Mouse (Mus musculus) G1E-ER4 (cell line): ENCODE data around the gene Chd5. TPM values are rescaled to one million over a fixed set of nuclear protein-coding genes. Genes with fewer than 3 reads are reported as not detected.

Experiments
- GATA1 ChIP-seq: IDR thresholded peaks from one replicate; pipeline ENCODE4 v1.8.0; 2012; ENCODE audit warnings: low read length, inconsistent platforms
- polyA plus RNA-seq: library from polyadenylated mRNA; stranded (reverse); fragments of >175 nt; gene quantifications from 2 replicates; pipeline ENCODE4 v1.2.3, GENCODE M21; 2012

Gene Chd5
- polyA plus RNA-seq, 1 experiment, result 0.04 TPM

- TF ChIP-seq GATA1, result no peak
Measured at GRCm38 (mm10) chr4:152312186-152312585, 26.3 kb upstream of the Chd5 start.

- no peak for TF ChIP-seq GATA1
Measured at GRCm38 (mm10) chr4:152313211-152313632, 25.2 kb upstream of the Chd5 start.

- no peak for TF ChIP-seq GATA1
Measured at GRCm38 (mm10) chr4:152313934-152314333, 24.5 kb upstream of the Chd5 start.

GRCm38 (mm10) chr4:152315498-152316213 lies 22.8 kb upstream of the Chd5 start:
- no peak for TF ChIP-seq GATA1

GRCm38 (mm10) chr4:152317631-152318033 lies 20.8 kb upstream of the Chd5 start:
- no peak for TF ChIP-seq GATA1

- no peak for TF ChIP-seq GATA1
Measured at GRCm38 (mm10) chr4:152318517-152319234, 19.8 kb upstream of the Chd5 start, which contains the start of gene Rnf207. Gene Rnf207 (minus strand): TSS chr4:152318993.

- no peak for TF ChIP-seq GATA1
Measured at GRCm38 (mm10) chr4:152321464-152321863, 17.0 kb upstream of the Chd5 start.

GRCm38 (mm10) chr4:152324641-152325562 lies 13.5 kb upstream of the Chd5 start:
- TF ChIP-seq GATA1, result no peak

GRCm38 (mm10) chr4:152325574-152326411 lies 12.7 kb upstream of the Chd5 start, which contains the start of gene Rpl22:
Gene Rpl22 (plus strand): TSS chr4:152325742.
- TF ChIP-seq GATA1, result no peak

GRCm38 (mm10) chr4:152326543-152326942 lies 11.9 kb upstream of the Chd5 start:
- no peak for TF ChIP-seq GATA1

GRCm38 (mm10) chr4:152328691-152329090 lies 9.8 kb upstream of the Chd5 start:
- TF ChIP-seq GATA1, result no peak

GRCm38 (mm10) chr4:152332952-152333351 lies 5.5 kb upstream of the Chd5 start:
- no peak for TF ChIP-seq GATA1

GRCm38 (mm10) chr4:152333587-152333986 lies 4.9 kb upstream of the Chd5 start:
- no peak for TF ChIP-seq GATA1

- no peak for TF ChIP-seq GATA1
Measured at GRCm38 (mm10) chr4:152337772-152338171, 679 bp upstream of the Chd5 start.

- TF ChIP-seq GATA1, result no peak
Measured at GRCm38 (mm10) chr4:152339293-152339790, 891 bp downstream of the Chd5 start.
